Mouse (Mus musculus) liver, postnatal 0 days (tissue): ENCODE measurements around the gene Gm43552.

Source experiments
- CTCF ChIP-seq: sonication (generic); IDR thresholded peaks from 2 replicates; pipeline ENCODE4 v1.5.1; 2016; ENCODE audit warnings: antibody characterized with exemption, low read depth
- EP300 ChIP-seq: IDR thresholded peaks from 2 replicates; pipeline ENCODE4 v1.6.1; 2016; ENCODE audit warnings: antibody characterized with exemption, low read depth, mild to moderate bottlenecking

GRCm38 (mm10) chr5:65508395-65508794 is 15.8 kb upstream of the Gm43552 start:
- TF ChIP-seq CTCF (no peak), EP300 (no peak)
